Mouse (Mus musculus) urinary bladder, postnatal 36 days (tissue): ENCODE data around the gene Dlg1.

Experiments
- DNase-seq, 2 experiments: peaks; one replicate each; pipeline ENCODE4 v3.0.0; 2022; ENCODE audit warnings: low spot score in 2 of 2, mixed read lengths in 1 of 2

The Dlg1 gene

DNA sequence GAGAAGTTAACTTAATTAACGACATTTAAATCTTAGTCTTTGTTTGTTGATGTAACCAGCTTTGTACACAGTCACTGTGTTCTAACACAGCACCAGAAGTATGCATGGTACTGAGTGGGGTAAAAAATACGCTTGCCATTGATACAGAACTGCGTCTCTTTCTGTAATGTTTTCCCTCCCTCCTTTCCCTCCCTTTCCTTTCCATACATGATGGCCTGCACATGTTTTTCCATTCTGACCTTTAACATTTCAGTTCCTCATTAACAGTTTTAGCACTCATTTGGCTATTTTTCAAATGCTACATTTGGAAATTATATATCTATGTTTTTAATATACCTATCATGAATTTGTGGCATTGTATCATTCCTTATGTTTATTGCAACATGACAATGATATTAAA, 181.0 kb downstream of the Dlg1 start:
- DNase-seq: no peak

DNA sequence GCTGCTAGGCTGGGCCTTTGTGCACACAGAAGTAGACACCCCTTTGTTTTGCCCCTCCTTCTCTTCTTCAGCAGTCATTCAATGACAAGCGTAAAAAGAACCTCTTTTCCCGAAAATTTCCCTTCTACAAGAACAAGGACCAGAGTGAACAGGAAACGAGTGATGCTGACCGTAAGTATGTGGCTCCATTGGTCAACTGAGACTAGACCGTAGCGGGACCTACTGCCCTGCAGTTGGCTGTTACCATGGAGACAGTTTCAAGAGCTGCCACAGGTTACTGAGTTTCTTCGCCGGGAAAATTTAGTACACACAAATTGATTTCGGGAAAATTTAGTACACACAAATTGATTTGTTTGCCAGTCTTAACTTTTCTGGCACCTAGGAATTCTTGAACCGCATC, 183.5 kb downstream of the Dlg1 start:
- no peak for DNase-seq

DNA sequence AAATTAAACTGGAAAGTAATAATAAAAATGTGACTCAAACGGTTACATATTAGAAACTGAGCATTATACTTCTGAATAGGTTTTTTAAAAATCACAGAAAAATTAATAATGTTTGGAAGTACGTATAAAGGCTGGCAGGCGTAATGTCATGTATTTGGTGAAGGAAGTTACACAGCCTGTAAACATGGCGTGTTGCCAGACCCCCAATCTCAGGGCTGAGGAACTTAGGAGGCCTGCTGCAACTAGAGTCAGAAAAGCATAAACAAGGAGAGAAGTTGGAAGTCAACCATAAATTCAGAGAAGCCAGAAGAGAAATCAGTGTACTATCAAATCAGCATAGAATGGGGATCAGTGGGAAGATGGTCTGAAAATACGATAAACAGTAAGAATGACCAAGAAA, 200.7 kb downstream of the Dlg1 start:
- DNase-seq: no peak

DNA sequence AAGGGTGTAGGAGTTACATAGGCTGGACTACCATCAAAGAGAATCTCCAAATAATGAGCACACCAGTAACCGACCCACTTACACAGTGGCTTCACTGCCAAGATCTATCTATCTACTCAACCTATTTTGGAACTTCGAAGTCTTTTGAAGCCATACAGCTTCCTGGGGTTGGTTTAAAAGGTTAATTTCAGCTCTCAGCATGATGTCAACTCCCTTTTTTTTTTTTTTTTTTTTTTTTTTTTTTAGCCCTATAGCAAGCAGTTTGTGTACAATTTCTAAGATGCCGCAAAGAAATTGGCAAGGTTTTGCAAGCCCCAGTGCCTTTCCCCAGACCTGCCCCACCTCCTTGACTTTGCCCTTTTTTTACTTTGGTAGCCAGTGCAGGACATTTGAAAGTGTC, 202.0 kb downstream of the Dlg1 start:
- DNase-seq: no peak

DNA sequence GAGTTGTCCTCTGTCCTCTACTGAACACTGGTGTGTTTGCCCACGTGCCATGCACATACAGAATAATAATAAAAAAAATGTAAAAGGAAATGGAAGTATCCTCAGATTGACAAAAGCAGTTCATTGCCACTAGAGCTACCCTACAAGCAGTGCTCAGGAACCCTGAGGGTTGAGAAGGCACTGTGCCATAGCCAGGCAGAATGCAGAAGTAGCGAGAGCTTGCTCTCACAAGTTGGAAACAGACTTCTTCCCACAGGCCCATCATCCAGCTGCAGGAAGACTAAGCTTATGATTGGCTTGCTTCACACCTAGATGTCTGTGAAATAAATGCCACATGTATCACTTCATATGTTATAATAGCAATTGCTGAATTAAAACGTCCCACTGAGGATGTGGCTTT, 203.7 kb downstream of the Dlg1 start:
- DNase-seq: no peak

DNA sequence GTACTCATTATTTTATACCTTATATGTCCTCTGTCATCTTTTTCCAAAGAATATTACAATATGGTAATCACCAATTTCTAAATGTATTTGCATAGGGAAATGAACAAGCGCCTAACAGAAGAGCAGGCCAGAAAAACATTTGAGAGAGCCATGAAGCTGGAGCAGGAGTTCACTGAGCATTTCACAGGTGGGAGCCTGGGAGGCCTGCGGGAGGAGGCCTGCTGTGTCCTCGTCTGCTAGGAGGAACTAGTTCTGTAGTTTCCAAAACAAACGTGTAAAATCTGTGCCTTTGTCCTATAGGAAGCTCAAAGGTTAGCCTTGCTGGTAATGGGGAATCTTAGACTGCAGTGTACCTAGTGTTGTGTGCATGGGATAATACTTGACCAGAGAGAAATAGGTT, 204.5 kb downstream of the Dlg1 start:
- no peak for DNase-seq

DNA sequence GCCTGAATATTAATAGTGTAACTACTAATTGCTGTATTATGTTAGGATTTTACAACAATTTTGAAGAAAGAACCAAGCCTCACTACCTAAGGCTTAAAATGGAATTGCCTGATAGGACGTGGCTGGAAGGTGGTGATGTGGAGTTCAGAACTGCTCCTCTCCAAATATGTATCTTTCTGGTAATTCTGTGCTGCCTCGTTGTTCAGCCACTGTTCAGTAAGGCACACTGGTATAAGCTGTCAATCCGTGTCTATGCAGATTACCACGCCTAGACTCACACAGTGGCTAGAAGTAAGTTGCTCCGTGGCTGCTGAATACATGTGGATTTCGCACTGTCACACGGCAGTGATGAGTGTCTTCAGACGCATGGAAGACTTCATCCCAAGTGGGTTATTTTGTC, 210.5 kb downstream of the Dlg1 start:
- DNase-seq: no peak

DNA sequence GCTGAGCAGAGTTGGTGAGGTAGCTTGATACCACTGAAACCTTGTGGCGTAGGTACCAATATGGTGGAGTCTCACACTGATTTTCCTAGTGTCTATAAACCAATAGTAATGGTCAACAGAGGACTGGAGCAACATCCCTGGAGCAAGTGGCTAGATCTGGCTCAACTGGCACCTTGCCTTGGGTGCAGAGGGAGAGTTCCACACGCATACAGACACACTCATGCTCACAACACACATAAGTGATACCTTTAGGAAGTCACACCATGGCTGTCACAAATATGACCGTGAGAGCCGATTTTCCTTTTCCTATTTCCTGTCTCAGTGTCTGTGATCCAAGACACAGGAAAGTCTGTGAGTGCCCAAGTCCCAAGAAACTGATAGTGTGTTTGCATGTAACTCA, 212.1 kb downstream of the Dlg1 start:
- no peak for DNase-seq

DNA sequence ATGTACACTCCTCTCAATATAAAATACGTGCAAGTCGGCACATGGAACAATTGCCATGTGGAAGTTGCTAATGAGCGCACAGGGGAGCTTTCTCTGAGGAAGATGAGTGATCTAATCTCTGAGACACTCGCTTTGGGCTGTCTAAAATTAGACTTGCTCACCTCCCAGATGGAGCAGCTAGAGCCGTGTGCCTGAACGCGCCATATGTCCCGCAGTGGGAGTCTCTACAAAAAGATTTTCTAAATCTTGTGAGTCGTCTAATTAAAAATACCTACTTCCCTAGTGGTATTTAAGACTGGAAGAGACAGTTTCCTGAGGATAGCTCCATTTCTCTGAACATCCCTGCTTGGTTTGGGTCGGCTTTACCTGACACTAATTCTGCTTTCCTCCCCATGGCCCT, 213.1 kb downstream of the Dlg1 start:
- DNase-seq: no peak

DNA sequence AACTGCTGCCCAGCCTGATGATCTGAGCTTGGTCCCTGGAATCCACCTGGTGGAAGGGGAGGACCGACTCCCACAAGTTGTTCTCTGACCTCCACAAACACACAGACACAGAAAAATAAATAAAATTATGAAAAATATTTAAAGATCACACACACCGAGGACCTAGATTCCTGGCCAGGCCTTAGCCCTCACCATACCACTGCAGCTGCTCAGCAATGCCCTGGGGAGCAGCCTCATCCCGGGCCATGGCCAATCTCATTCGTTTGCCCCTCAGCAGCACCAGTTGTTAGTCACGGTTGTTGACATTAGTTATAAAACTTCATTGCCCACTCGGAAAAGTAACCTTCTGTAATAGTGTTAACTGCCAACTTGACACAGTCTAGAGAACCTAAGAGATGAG, 214.8 kb downstream of the Dlg1 start:
- no peak for DNase-seq

DNA sequence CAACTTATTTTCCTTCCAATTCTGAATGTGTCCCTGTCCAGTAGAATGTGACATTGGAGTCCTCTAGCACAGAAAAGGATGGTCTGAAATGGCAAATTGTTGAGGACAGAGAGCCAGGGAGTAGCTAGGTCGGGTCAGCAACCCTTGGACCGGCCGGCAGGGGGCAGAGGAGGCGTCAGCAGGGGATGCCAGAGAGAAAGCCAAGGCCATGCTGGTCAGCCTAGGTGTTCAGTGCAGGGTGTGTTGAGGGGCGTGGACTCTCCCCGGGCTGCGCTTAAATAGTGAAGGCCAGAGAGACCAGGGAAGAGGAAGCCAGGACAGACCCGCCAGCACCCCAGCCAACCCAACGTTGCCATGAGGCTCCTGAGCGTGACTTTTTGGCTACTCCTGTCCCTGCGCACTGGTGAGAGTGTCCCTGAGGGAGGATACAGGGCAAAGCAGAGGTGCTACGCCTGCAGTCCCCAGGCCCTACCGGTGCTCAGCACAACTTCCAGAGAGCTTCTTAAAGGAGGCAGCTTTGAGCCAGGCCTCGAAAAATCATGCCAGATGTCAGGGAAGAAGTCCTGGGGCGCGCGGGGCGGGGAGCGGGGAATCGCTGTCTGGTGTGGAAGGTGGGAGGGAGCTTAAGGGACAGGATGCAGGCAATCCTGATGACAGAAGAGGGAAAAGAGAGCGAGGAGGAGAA, 215.5 kb downstream of the Dlg1 start, which contains the start of gene Meltf:
Gene Meltf, plus strand, starts transcription at position 238 of the 685 bp plus-strand sequence.
- peak; percentile 71 to 80 for DNase-seq

DNA sequence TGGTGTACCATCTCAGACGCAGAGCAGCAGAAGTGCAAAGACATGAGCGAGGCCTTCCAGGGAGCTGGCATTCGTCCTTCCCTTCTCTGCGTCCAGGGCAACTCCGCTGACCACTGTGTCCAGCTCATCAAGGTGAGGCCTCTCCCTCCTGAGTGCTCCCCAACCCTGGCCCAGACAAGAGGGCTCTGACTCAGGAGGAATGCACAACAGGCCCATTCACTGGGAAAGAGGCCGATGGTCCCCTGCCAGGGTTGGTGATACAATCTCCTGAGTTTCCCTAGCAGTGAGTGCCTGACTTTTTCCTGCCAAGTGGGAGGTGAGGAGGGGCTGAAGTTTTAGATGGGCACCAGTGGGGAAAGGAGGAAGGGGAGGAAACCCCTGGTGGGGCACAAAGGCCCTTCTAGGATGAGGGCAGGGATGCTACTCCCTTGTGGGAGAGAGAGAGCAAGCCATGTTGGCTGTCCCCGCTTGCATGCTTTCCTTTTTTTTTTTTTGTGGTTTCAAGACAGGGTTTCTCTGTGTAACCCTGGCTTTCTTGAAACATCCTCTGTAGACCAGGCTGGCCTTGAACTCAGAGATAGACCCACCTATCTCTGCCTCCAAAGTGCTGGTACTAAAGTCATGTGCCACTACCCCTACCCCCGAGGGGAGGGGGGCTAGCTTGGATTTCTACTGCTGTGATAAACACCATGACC, 217.1 kb downstream of the Dlg1 start:
- DNase-seq: no peak

DNA sequence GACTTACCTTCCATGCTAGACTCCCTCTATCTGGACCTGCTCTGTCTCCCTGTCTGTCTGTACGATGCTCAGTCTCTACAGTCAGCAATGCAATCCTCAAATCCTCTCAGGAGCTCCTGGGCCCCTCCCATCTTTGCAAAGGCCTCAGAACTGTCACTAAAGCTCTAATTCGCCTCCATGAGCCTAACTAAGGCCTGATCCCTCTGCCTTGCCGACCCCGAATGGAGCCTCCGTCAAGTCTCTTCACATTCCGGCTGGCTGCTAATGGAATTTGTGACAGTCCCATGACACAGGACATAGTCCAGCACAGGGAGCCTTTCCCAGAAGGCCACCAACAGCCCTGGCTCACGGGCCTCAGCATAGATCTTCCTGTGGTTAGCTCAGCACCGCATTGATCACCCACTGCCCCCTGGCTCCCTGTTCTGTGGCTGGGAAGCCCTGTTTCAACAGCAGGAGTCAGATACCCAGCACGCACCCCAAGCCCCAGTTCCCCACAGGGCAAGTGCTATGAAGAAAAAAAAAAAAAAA, 219.2 kb downstream of the Dlg1 start:
- no peak for DNase-seq

DNA sequence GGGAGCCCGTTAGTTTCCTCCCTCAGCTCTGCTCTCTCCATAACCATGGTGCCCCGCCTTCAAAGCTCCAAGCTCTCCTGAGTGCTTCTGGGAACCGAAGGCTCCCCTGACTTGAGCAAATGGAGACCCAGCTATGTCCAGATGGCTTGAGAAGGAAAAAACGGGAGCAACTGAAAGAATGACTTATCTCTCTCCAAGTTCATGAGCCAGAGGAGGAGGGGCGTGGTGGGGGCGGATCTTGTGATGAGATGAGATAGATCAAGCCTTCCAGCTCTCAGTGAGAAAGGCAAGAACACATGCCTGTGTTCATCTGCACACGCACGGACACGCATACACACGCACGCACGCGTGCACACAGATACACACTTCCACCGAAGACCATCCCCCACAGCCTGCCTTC, 220.1 kb downstream of the Dlg1 start:
- DNase-seq: no peak

DNA sequence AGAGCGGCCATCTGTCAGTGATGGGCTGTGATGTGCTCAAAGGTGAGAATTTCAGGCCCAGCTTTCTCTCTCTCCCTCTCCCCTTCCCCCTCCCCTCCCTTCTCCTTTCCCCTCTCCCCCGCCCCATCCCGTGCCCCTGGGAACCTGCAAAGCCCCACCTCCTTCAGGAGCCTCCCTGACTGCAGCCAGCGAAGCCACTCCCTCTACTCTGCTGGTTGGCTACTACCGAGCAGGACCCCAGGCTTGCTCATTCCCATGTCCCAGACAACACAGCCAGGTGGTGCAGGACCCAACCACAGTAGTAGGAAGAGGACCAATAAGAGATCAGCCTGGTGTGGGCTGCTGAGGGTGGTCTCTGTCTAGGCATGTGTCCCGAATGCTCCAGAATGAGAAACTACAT, 220.7 kb downstream of the Dlg1 start:
- DNase-seq: no peak

DNA sequence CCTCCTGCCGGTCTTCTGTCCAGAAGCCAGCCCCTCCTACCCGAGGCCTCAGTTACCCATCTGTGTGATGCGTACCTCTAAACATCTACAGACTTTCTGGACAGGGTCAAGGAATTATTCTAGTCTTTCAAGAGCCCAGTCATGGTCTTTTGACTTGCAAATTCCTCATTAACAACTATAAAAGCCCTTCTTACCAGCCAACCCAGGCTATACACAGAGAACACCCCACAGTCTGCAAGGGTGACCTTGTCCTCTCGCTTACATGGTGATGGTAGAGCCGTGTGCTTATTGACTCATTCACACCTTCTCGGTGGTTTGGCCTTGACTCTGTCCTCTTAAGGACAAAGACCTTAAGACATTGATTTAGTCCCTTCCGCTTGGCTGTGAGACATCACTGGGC, 227.7 kb downstream of the Dlg1 start:
- no peak for DNase-seq

DNA sequence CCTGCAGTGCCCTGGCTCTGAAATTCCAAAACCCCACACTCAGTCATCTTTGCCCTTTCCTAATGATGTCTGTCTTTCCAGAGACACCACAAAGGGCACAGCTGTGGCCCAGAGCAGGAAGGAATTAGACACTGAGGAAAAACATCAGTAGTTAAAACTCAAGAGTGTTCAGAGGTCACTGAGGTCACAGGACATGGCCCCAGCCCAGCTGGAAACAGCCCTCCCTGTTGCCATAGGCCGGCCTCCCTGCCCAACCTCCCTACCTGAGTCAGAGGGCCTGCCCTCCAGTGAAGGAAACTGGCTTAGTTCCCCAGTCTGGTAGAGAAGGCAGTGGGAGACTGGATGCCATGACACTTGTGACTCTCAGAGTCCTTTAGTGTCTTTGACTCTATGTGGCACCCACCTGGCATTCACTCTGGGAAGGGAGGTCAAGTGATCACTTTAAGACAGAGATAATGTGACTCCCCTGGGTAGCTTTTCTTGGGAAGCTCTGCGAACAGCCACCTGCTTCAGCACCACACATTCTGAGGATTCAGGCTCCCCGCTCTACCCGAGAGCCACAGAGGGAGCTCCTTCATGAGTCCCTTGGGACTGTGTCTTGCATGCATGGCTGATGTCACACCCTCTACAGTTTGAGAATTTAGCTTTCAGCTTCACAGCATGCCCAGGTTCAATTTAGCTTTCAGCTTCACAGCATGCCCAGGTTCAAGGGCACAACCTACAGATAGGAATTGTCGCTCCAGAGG, 230.3 kb downstream of the Dlg1 start:
- DNase-seq: no peak

DNA sequence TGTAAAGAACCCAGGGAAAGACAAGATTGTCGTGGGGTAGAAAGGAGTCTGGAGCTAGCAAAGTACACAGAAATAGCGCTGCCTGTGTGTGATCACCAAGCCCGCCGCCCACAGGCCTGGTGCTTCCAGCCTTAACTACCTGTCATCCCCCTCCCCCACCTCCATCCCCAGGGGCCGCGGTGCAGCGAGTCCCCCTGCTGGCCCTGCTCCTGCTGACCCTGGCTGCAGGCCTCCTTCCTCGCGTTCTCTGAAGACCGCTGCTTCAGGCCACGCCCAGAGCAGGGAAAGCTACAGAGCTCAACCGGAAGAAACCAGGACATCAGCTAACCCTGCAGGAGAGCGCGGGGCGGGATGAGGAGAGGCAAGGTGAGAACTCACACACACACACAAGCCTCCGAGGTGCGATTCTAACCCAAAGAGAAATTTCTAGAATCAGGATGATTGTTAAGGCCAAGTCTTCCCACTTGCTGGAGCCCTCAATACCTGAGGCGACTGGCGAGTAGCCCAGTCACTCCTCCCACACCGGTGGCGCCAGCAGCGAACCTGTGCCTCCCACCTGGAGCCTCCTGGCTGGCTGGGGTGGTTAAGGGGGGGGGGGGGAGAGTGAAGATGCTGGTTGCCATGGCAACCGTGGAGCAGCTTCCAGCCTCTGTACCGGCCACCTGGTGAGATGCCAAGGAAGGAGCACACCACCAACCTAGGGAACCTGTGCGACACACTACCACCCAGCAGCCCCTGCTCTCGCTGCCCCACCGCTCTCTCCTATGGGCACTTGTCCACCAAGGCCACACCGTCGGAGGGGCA, 233.9 kb downstream of the Dlg1 start:
- DNase-seq: no peak

DNA sequence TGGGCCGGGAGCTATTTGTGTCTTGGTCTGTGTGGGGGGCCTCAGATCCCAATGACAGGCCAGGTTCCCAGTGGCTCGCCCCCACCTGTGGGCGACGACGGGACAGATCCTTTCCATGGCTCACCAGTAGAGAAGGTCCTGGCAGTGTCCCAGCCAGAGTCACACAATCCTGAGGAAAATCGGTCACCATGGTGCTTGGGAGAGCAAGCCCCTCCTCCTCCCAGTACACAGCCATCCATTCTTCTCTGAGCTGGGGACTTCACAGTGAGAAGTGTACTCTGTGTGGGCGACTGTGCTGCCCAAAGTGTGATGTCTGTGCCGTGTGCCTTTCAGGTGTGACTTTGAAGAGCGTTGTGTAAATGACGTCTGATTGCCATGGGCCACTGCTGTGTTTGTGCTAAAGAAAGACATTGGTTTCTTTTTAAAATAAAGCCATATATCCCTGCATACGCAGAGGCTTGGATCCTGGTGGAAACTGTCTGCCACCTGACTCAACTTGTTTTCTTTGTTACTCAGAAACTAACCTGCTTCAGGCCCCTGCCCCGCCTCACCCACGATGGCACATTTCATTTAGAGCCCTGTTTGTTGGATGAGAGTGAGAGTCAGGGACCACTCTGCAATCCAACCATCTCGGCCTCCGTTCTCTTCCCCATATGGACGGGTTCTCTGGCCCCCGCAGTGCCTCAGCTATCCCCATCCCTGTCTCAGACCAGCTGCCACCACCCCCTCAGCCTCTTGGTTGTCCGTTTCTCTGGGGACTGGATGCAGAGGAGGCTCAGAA, 235.5 kb downstream of the Dlg1 start:
- no peak for DNase-seq

DNA sequence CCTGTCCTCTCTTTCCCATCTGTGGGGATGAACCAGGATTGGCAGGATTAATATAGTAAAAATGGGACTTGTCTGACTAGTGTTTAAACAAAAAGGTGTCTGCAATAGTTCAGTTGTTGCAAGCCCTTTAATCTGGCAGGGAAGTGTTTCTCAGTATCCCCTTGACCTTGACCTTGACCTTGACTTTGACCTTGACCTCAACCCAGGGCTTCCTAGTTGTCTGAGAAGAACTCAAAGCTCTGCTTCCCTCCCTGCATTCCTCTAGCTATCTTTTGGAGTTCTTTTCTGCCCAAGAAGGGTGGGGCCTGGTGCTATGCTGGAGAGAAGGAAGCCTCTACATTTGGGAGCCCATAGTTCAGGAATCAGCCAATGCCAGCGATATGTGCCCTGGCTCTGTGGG, 238.6 kb downstream of the Dlg1 start:
- DNase-seq: no peak

DNA sequence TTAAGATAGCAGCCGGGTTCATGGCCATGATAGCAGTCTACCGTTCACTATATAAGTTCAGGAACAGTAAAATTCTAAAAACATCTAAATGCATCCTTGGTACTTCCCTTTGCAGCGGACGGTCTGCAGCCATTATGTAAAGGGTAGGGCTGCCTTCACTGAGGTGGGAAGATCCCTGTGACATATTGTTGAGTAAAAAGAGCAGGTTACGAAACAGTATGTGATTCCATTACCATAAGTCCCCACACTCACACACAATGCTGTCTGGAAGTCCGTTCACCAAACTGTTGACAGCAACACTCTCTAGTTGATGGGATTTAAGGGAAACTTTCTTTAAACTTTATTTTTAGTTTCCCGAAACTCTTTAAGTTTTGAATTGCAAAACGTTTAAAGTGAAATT, 240.0 kb downstream of the Dlg1 start:
- DNase-seq: no peak
